Mouse (Mus musculus) CH12.LX (cell line): Measurements from ENCODE around the gene Mfsd4b5. TPM values are rescaled to one million over a fixed set of nuclear protein-coding genes. Genes with fewer than 3 reads are reported as not detected.

ENCODE experiments used
- DNase-seq: peaks from one replicate; pipeline ENCODE4 v3.0.0-alpha.2; 2013; ENCODE audit errors: extremely low read depth
- H3K27ac ChIP-seq: 2 replicates; pipeline ENCODE4 v1.5.1; 2012; ENCODE audit warnings: low read depth, mild to moderate bottlenecking, control low read depth, moderate library complexity; ENCODE audit not compliant: insufficient read depth
- H3K27me3 ChIP-seq: replicated peaks from 2 replicates; pipeline ENCODE3; 2012; ENCODE audit warnings: inconsistent platforms
- H3K36me3 ChIP-seq, 2 experiments: replicated peaks in 1 of 2; 2 replicates each; pipeline versions ENCODE3 to v1.6.1; 2012; ENCODE audit warnings: inconsistent platforms in 1 of 2, low read length in 1 of 2, mild to moderate bottlenecking in 1 of 2, mixed read lengths in 1 of 2, moderate library complexity in 1 of 2; ENCODE audit not compliant: control insufficient read depth in 1 of 2, insufficient read depth in 1 of 2
- H3K4me1 ChIP-seq, 2 experiments: 2 replicates each; pipeline ENCODE4 v1.6.1; 2012; ENCODE audit warnings: inconsistent platforms in 1 of 2, moderate library complexity in 1 of 2; ENCODE audit not compliant: insufficient read depth in 2 of 2, control insufficient read depth in 1 of 2
- H3K4me2 ChIP-seq: 2 replicates; pipeline ENCODE4 v1.6.1; 2012; ENCODE audit warnings: low read depth, mild to moderate bottlenecking, control low read depth; ENCODE audit not compliant: poor library complexity, insufficient read depth, severe bottlenecking
- H3K4me3 ChIP-seq, 3 experiments: fragments of 150-350 bp in 1 of 3; sonication (generic) in 1 of 3; replicated peaks in 1 of 3; 2 replicates each; pipeline versions ENCODE3 to v1.5.1; 2011 to 2012; ENCODE audit warnings: low read depth in 2 of 3, low read length in 2 of 3, mild to moderate bottlenecking in 2 of 3, moderate library complexity in 2 of 3, control low read depth in 1 of 3, improper control_type of control experiment in 1 of 3, inconsistent platforms in 1 of 3, mixed read lengths in 1 of 3; ENCODE audit not compliant: poor library complexity in 1 of 3
- H3K79me2 ChIP-seq: replicated peaks from 2 replicates; pipeline ENCODE4 v1.6.1; 2012; ENCODE audit warnings: mild to moderate bottlenecking, moderate library complexity; ENCODE audit not compliant: control insufficient read depth, poor library complexity, insufficient read depth, severe bottlenecking; ENCODE audit errors: extremely low read depth
- H3K9ac ChIP-seq: 2 replicates; pipeline ENCODE4 v1.6.1; 2012; ENCODE audit warnings: low read depth, mild to moderate bottlenecking, control low read depth, moderate library complexity; ENCODE audit not compliant: insufficient read depth
- H3K9me3 ChIP-seq: replicated peaks from 2 replicates; pipeline ENCODE3; 2012; ENCODE audit warnings: low read length, inconsistent platforms, mixed read lengths
- CHD1 ChIP-seq: IDR thresholded peaks from 2 replicates; pipeline ENCODE4 v1.6.1; 2012; ENCODE audit warnings: low read depth, low read length, improper control_type of control experiment, inconsistent platforms
- ELF1 ChIP-seq: IDR thresholded peaks from 2 replicates; pipeline ENCODE4 v1.6.1; 2014; ENCODE audit warnings: low read depth, mild to moderate bottlenecking, inconsistent platforms, low read length, improper control_type of control experiment
- GABPA ChIP-seq: IDR thresholded peaks from 2 replicates; pipeline ENCODE4 v1.6.1; 2012; ENCODE audit warnings: low read depth, low read length, improper control_type of control experiment, inconsistent platforms; ENCODE audit not compliant: insufficient replicate concordance
- IRF4 ChIP-seq: IDR thresholded peaks from 2 replicates; pipeline ENCODE4 v1.6.1; 2014; ENCODE audit warnings: low read depth, mild to moderate bottlenecking, inconsistent platforms, low read length, improper control_type of control experiment
- JUN ChIP-seq: IDR thresholded peaks from 2 replicates; pipeline ENCODE4 v1.6.1; 2011; ENCODE audit warnings: low read depth, mild to moderate bottlenecking, low read length, improper control_type of control experiment, moderate library complexity; ENCODE audit not compliant: insufficient read depth
- MAX ChIP-seq: IDR thresholded peaks from 2 replicates; pipeline ENCODE4 v1.6.1; 2011; ENCODE audit warnings: low read length, improper control_type of control experiment
- MAZ ChIP-seq: IDR thresholded peaks from 2 replicates; pipeline ENCODE4 v1.6.1; 2012; ENCODE audit warnings: low read depth, mild to moderate bottlenecking, inconsistent platforms, low read length, improper control_type of control experiment, moderate library complexity
- MEF2A ChIP-seq: IDR thresholded peaks from 2 replicates; pipeline ENCODE4 v1.6.1; 2014; ENCODE audit warnings: low read depth, mild to moderate bottlenecking, inconsistent platforms, low read length, improper control_type of control experiment, borderline replicate concordance
- MXI1 ChIP-seq: IDR thresholded peaks from 2 replicates; pipeline ENCODE4 v1.6.1; 2011; ENCODE audit warnings: mild to moderate bottlenecking, low read depth, low read length, improper control_type of control experiment
- NELFE ChIP-seq: IDR thresholded peaks from 2 replicates; pipeline ENCODE4 v1.6.1; 2011; ENCODE audit warnings: low read depth, low read length, improper control_type of control experiment
- NRF1 ChIP-seq: IDR thresholded peaks from 2 replicates; pipeline ENCODE4 v1.6.1; 2014; ENCODE audit warnings: low read depth, mild to moderate bottlenecking, inconsistent platforms, low read length, improper control_type of control experiment, moderate library complexity
- POLR2A ChIP-seq: IDR thresholded peaks from 2 replicates; pipeline ENCODE4 v1.6.1; 2011; ENCODE audit warnings: low read depth, mild to moderate bottlenecking, improper control_type of control experiment, low read length
- RAD21 ChIP-seq: IDR thresholded peaks from 2 replicates; pipeline ENCODE4 v1.6.1; 2011; ENCODE audit warnings: low read depth, mild to moderate bottlenecking, low read length, improper control_type of control experiment, moderate library complexity
- TBP ChIP-seq: conservative IDR thresholded peaks from 2 replicates; pipeline ENCODE4 v1.6.1; 2011; ENCODE audit warnings: low read depth, low read length, improper control_type of control experiment
- UBTF ChIP-seq: IDR thresholded peaks from 2 replicates; pipeline ENCODE4 v1.6.1; 2012; ENCODE audit warnings: low read depth, mild to moderate bottlenecking, inconsistent platforms, low read length, improper control_type of control experiment, moderate library complexity
- USF2 ChIP-seq: conservative IDR thresholded peaks from 2 replicates; pipeline ENCODE4 v1.6.1; 2011; ENCODE audit warnings: low read depth, low read length, improper control_type of control experiment
- ZMIZ1 ChIP-seq: IDR thresholded peaks from 2 replicates; pipeline ENCODE4 v1.6.1; 2012; ENCODE audit warnings: low read depth, mild to moderate bottlenecking, inconsistent platforms, low read length, improper control_type of control experiment
- ZNF384 ChIP-seq: IDR thresholded peaks from 2 replicates; pipeline ENCODE4 v1.6.1; 2012; ENCODE audit warnings: low read depth, low read length, improper control_type of control experiment, inconsistent platforms
- dilution Hi-C: fragments of 300-500 bp; cut with MboI; formaldehyde crosslinking; loops from 2 replicates; pipeline ENCODE4 v1.14.3; 2020; ENCODE audit warnings: low sequenced_read_pairs; ENCODE audit not compliant: extremely low pct_unique_long_range_greater_than_20kb, extremely low pct_ligation_motif_present
- in situ Hi-C: fragments of 300-500 bp; cut with MboI; formaldehyde crosslinking; loops from 3 replicates; pipeline ENCODE4 v1.14.3; 2019; ENCODE audit warnings: low sequenced_read_pairs, low pct_ligation_motif_present, low pct_unique_long_range_greater_than_20kb, mixed read lengths
- polyA plus RNA-seq: library from polyadenylated mRNA; unstranded; fragments of >175 nt; gene quantifications from 2 replicates; pipeline ENCODE4 v1.2.1, GENCODE M21; 2012; ENCODE audit warnings: low read depth; ENCODE audit not compliant: insufficient read length
- total RNA-seq, 2 experiments: library from RNA; depleted of rRNA; stranded (reverse); fragments of 300-350 nt in 1 of 2; fragments of >200 nt in 1 of 2; gene quantifications; 2 replicates each; pipeline ENCODE4 v1.2.3; 2012 to 2014

The Mfsd4b5 gene
- total and polyA plus RNA-seq, 3 experiments = not detected

DNA sequence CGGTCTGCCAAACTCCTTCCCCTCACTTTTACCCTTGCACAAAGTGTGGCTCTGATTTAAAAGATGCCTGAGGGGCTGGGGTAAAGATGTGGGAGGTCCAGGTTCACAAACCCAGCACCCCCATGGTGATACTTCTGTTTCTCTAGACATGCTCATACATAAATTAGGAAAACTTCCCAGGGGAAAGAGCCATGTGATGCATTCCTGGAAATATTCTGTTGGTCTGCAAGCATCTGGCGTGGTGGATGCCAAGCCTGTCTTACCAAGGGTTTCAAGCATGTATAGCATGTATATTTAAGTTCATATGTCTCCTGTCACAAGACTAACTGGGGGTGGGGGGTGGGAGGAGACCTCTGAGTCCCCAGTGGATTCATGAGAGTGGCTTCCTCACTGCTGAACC is 34.0 kb upstream of the Mfsd4b5 start:
- in situ Hi-C loops = no loop called here
- Histone ChIP-seq H3K9me3 (no peaks in the 10 kb centered on the region), H3K36me3 (no peaks in the 10 kb centered on the region), H3K79me2 (no peaks in the 10 kb centered on the region), H3K4me3 (no peak overlapping the region), H3K27ac (no peak overlapping the region), H3K9ac (no peak overlapping the region), H3K4me2 (no peak overlapping the region), H3K27me3 (no peaks in the 10 kb centered on the region), H3K4me1 (peaks cover 0 to 3% of the 10 kb centered on the region in 2 experiments; a peak in 1 of 4 replicates)
- no peak for DNase-seq
- dilution Hi-C loops = no loop called here
- no peak for TF ChIP-seq UBTF
- no peak for TF ChIP-seq RAD21
- no peak for TF ChIP-seq POLR2A
- TF ChIP-seq JUN = no peak

DNA sequence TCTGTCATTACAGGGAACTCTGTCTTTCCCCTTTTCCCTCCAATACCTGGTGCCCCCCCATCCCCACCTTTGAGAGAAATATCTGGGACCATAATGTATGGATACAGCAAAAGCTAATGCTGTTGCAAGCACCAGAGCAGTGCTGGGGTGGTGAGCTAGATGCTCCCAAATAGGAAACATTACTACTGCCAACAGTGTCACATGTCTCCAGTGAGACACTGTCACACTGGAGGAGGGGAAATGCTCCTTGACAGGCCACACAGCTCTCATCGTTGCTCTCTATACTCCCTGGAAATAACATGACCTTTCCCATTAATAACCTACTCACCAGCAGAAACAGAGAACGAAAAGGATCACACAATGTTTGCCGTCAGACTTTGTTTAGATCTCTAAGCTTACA is 33.0 kb upstream of the Mfsd4b5 start:
- Histone ChIP-seq H3K9ac (no peak overlapping the region), H3K4me3 (no peak overlapping the region)
- TF ChIP-seq MEF2A (0 out of 2 replicates have a peak, but pooled peaks have one; percentile 16), ZNF384 (no peak)
- TF ChIP-seq, all 38 proteins: peak for 1
- Histone ChIP-seq H3K4me2 (no peak overlapping the region), H3K36me3 (no peaks in the 10 kb centered on the region), H3K79me2 (no peaks in the 10 kb centered on the region), H3K9me3 (no peaks in the 10 kb centered on the region), H3K4me1 (peaks cover 0 to 3% of the 10 kb centered on the region in 2 experiments; a peak in 1 of 4 replicates), H3K27me3 (no peaks in the 10 kb centered on the region), H3K27ac (no peak overlapping the region)
- no peak for DNase-seq
- in situ Hi-C loops = no loop called here
- dilution Hi-C loops = no loop called here

DNA sequence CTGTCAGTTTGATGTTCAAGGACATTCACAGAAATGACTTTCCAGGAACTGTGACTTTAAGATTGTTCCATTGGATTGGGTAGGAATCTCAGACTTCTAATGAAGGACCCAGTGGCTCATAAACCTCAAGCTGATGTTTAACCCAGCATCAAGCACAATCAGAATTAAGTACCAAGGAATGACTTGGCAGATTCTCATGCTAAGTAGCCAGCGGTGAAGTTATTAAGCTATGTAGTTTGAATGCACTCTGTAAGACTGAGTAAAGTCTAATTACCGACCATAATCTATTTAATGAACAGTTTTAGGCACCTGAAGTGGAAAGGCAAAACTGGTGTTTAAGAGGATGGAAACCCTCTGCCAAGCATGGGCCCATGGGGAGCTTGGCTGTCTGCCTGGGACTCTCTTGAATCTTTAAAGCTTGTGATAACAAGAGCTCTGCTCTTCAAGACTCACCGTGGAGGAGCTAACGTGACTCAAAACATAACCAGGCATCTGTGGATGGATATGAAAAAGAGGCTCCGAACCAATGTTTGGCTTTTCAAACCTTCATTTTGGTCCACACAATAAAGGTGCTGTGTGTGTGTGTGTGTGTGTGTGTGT is 31.9 kb upstream of the Mfsd4b5 start:
- no peak overlapping the region for H3K27ac ChIP-seq
- no peak overlapping the region for H3K4me3 ChIP-seq
- H3K9ac ChIP-seq = no peak overlapping the region
- in situ Hi-C loops = no loop called here
- peaks cover 0 to 3% of the 10 kb centered on the region in 2 experiments; a peak in 1 of 4 replicates for H3K4me1 ChIP-seq
- H3K36me3 ChIP-seq = no peaks in the 10 kb centered on the region
- TF ChIP-seq TBP (no peak), NRF1 (no peak), GABPA (no peak), CHD1 (no peak), USF2 (no peak), JUN (no peak), MXI1 (no peak), ZNF384 (no peak), NELFE (no peak), ELF1 (no peak), UBTF (no peak), MAZ (no peak), MAX (no peak), IRF4 (no peak), ZMIZ1 (no peak)
- no peak for DNase-seq
- no peaks in the 10 kb centered on the region for H3K79me2 ChIP-seq
- H3K4me2 ChIP-seq = no peak overlapping the region
- H3K9me3 ChIP-seq = no peaks in the 10 kb centered on the region
- dilution Hi-C loops = no loop called here
- no peaks in the 10 kb centered on the region for H3K27me3 ChIP-seq
